Mouse (Mus musculus) forebrain, embryonic 10.5 days (tissue): ENCODE results near the gene Zdhhc5. TPM values are rescaled to one million over a fixed set of nuclear protein-coding genes. Genes with fewer than 3 reads are reported as not detected.

Source experiments
- DNase-seq: peaks from one replicate; pipeline ENCODE4 v3.0.0-alpha.2; 2017; ENCODE audit warnings: low spot score; ENCODE audit errors: extremely low spot score
- H3K27ac ChIP-seq: fragments of 300-500 bp; sonication (generic); 2 replicates; pipeline ENCODE4 v1.5.1; 2016; ENCODE audit warnings: mild to moderate bottlenecking
- H3K27me3 ChIP-seq: fragments of 300-500 bp; sonication (generic); 2 replicates; pipeline ENCODE4 v1.6.1; 2016; ENCODE audit warnings: mild to moderate bottlenecking; ENCODE audit not compliant: poor library complexity, severe bottlenecking
- H3K36me3 ChIP-seq: fragments of 300-500 bp; sonication (generic); replicated peaks from 2 replicates; pipeline ENCODE4 v1.6.1; 2016; ENCODE audit warnings: mild to moderate bottlenecking, moderate library complexity
- H3K4me1 ChIP-seq: fragments of 300-500 bp; sonication (generic); 2 replicates; pipeline ENCODE4 v1.6.1; 2016
- H3K4me3 ChIP-seq: fragments of 300-500 bp; sonication (generic); 2 replicates; pipeline ENCODE4 v1.5.1; 2016; ENCODE audit warnings: mild to moderate bottlenecking, moderate library complexity
- H3K9me3 ChIP-seq: fragments of 300-500 bp; sonication (generic); 2 replicates; pipeline ENCODE4 v1.6.1; 2016; ENCODE audit warnings: mild to moderate bottlenecking, moderate library complexity
- WGBS: fragments of 180-500 bp; shearing (Covaris S2); methylation state at CpG from one replicate; pipeline ENCODE4 v1.1.7; 2016; 5-methylcytosine and 5-hydroxymethylcytosine counted together
- polyA plus RNA-seq: library from polyadenylated mRNA; unstranded; fragments of >200 nt; fragmentation: Nextera tagmentation; extraction: Ambion mirVana; gene quantifications from 2 replicates; pipeline ENCODE4 v1.2.1, GENCODE M21; 2016

Zdhhc5 gene
- polyA plus RNA-seq, 1 experiment from 2014 or later: 29.5 TPM

DNA sequence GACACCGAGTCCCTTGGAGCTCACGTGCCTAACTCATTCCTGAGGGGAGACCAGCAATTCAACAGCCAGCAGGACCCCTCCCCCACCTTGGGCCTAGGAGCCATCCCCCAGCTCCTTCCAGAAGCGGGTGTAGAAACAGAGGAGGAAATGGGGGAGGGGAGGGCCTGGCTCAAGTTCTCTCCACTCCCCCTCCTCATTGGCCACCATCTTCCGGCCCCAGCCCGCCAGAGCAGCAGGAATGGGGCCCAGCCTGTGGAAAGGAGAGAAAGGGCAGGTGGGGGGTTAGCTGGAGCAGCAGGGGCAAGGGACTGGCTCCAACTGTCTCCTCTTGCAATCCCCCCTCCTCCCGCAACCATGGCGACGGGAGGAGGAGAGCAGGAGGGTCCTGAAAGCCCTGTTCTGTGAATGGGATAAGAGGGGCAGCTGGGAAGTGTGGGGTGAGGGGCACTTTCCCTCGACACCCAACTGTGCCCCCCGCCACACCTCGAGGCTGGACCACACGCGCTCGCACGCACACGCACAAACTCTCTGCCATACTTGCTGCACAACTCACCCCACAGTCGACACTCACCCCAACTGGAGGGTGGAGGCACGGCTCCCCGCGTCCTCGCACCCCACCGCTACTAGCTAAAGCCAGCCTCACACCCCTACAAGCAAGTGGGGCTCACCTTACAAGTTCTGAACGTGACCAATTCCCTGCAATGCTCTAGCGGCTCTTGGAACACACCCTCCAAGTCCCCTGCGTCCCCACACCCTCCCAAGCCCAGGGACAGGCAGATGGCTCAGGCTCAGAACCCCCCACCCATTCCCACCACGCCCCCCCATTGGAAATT, 27.7 kb upstream of the Zdhhc5 start:
- peak; percentile 97 for DNase-seq
- no peaks in the 10 kb centered on the region for H3K27me3 ChIP-seq
- under 1% methylated on average over 26 of the region's 26 CpGs for WGBS
- no peaks in the 10 kb centered on the region for H3K9me3 ChIP-seq
- H3K36me3 ChIP-seq: peaks cover 27% of the 10 kb centered on the region
- H3K4me3 ChIP-seq: peak overlapping the region; percentile 69
- H3K4me1 ChIP-seq: peaks cover 67% of the 10 kb centered on the region
- H3K27ac ChIP-seq: peak overlapping the region; percentile 99

DNA sequence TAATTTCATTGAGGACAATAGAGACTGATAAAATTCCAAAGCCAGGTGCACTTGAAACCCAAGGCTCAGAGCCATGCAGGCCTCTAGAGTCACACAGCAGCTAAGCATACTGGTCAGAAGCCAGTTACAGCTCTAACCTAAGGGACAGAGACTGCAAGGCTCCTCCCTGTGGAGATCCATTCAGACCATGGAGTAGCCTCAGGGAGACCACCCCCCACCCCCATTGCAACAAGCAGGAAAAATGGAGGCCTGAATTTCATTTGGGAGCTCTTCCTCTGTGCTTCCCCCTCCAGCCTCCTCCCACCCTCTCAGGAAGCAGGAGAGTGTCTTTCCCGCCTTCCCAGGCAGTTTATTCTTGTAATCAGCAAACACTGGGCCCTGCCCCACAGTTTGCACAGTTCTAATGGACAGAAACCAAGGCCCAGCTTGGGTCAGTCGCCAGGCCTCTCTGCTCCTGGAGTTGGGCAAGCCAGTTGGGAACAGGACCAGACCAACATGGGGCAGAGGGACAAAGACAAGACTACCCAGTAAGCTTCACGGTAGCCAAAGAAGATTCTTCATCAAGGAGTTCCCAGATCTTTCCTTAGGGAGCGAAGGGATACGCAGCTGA, 27.0 kb upstream of the Zdhhc5 start:
- H3K36me3 ChIP-seq: peaks cover 27% of the 10 kb centered on the region
- peak overlapping the region; percentile 69 for H3K4me3 ChIP-seq
- DNase-seq: no peak
- H3K27ac ChIP-seq: peak overlapping the region; percentile 99
- peaks cover 75% of the 10 kb centered on the region for H3K4me1 ChIP-seq
- H3K9me3 ChIP-seq: no peaks in the 10 kb centered on the region
- H3K27me3 ChIP-seq: no peaks in the 10 kb centered on the region
- under 1% methylated on average over 5 of the region's 5 CpGs for WGBS

DNA sequence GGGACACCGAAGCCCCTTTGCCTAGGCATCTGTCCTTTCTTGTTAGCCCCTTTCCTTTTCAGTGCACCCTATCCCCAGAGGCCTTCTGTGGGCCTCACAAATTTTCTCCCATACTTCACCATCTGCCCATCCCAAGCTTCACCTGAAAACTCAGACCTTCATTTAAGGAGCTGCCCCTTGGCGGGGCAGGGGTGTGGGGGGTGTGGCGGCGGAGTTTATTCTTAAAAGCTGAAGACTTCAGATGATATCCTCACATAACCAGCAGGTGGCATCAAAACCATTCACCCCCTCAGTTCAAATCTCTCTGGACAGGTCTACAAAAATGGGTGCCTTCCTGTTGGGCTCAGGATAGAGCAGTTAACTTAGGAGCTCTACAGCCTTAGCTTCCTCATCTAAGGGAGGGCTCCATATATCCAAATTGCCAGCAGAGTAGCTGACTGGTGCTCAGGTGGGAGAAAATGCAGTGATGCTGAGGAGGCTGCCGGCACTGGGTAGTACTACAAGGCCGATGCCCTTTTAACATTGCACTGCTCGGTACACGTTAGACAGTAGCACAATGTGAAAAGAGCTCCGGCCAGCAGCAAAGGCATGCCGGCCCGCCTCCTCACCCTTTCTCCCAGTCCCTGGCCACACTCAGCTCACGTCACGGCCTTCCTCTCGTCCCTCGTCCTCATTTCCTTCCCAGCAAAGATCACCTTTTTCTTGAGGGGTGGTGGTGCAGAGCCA, 25.8 kb upstream of the Zdhhc5 start:
- H3K27me3 ChIP-seq: no peaks in the 10 kb centered on the region
- 78% methylated on average over 15 of the region's 15 CpGs for WGBS
- H3K4me3 ChIP-seq: peak overlapping the region; percentile 69
- peaks cover 86% of the 10 kb centered on the region for H3K4me1 ChIP-seq
- peak overlapping the region; percentile 99 for H3K27ac ChIP-seq
- peak; percentile 31 for DNase-seq
- no peaks in the 10 kb centered on the region for H3K9me3 ChIP-seq
- peaks cover 27% of the 10 kb centered on the region for H3K36me3 ChIP-seq

GRCm38 (mm10) chr2:84738271-84738911, 23.4 kb upstream of the Zdhhc5 start:
- peaks cover 27% of the 10 kb centered on the region for H3K36me3 ChIP-seq
- no peaks in the 10 kb centered on the region for H3K27me3 ChIP-seq
- H3K4me1 ChIP-seq: peaks cover 93% of the 10 kb centered on the region
- H3K4me3 ChIP-seq: peak overlapping the region; percentile 69
- H3K27ac ChIP-seq: peak overlapping the region; percentile 99
- 3% methylated on average over 12 of the region's 12 CpGs for WGBS
- DNase-seq: peak; percentile 70
- H3K9me3 ChIP-seq: no peaks in the 10 kb centered on the region

- Histone ChIP-seq H3K4me3 (peak overlapping the region; percentile 69), H3K27me3 (no peaks in the 10 kb centered on the region), H3K27ac (peak overlapping the region; percentile 99), H3K9me3 (no peaks in the 10 kb centered on the region), H3K36me3 (peaks cover 27% of the 10 kb centered on the region), H3K4me1 (peaks cover 95% of the 10 kb centered on the region)
- WGBS: 4% methylated on average over 8 of the region's 8 CpGs
- DNase-seq: peak; percentile 67
Observed at GRCm38 (mm10) chr2:84737451-84737925, 22.5 kb upstream of the Zdhhc5 start.

DNA sequence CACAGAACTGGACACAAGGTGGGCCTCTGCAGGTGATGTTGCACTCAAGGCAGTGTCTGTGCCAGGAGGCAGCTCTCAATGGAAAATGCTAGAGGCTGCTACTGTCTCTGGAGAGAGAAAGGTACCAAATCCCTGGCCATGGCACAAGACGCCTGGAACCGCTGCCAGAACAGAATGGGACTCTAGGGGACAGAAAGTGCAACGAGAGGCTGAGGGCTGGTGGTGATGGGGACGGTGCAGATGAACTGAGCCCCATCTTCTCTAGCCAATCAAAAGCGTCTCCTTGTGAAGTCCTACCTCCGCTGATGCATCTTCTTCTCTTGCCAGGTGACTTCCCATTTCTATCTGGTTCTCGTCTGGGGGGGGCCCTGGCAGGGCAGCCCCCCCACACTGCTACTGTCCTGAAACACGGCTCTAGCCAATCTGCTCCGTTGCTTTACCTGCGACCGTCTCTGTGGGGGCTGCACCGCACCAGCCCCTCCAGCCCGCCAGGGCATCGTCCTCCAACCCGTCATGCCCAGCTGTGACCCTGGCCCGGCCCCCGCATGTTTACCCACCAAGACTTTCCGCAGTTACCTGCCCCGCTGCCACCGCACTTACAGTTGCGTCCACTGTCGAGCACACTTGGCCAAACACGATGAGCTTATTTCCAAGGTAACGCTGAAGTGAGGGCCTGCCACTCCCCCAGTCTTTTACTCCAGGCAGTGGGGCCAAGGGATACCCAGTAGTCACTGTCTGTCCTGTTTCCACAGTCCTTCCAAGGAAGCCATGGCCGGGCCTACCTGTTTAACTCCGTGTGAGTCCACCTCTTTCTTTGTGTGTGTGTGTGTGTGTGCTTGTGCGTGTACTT, 21.6 kb upstream of the Zdhhc5 start:
- peak; percentile 49 for DNase-seq
- Histone ChIP-seq H3K4me1 (peaks cover 86% of the 10 kb centered on the region), H3K36me3 (peaks cover 18% of the 10 kb centered on the region), H3K27me3 (no peaks in the 10 kb centered on the region), H3K27ac (peak overlapping the region; percentile 99), H3K9me3 (no peaks in the 10 kb centered on the region), H3K4me3 (peak overlapping the region; percentile 69)
- WGBS: 7% methylated on average over 27 of the region's 27 CpGs

- DNase-seq: peak; percentile 46
- 29% methylated on average over 7 of the region's 7 CpGs for WGBS
- no peaks in the 10 kb centered on the region for H3K27me3 ChIP-seq
- peak overlapping the region; percentile 99 for H3K27ac ChIP-seq
- H3K9me3 ChIP-seq: no peaks in the 10 kb centered on the region
- peaks cover 75% of the 10 kb centered on the region for H3K4me1 ChIP-seq
- H3K4me3 ChIP-seq: peak overlapping the region; percentile 69
- peaks cover 7% of the 10 kb centered on the region for H3K36me3 ChIP-seq
Observed at GRCm38 (mm10) chr2:84735346-84735920, 20.5 kb upstream of the Zdhhc5 start.

DNA sequence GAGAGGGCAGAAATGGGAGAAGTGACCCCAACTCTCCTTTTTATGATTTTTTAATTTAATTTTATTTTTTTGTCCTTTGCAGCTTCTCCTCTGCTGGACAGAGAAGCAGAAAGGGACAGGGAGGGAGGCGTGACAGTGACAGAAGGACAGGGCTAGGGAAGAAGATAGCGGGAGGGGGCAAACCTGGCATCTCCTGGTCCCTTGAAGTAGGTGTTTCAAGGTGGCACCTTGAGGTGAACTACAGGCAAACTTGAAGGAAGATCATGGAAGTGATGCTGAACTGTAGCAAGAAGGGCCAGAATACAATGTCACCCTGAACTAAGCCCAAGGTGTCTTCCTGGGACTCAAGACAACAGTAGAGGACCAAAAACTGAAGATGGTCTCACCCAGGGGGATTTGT, 19.9 kb upstream of the Zdhhc5 start:
- Histone ChIP-seq H3K4me1 (peaks cover 70% of the 10 kb centered on the region), H3K27ac (peak overlapping the region; percentile 99), H3K27me3 (no peaks in the 10 kb centered on the region), H3K9me3 (no peaks in the 10 kb centered on the region), H3K4me3 (peak overlapping the region; percentile 69), H3K36me3 (peaks cover 2% of the 10 kb centered on the region)
- no peak for DNase-seq
- 6% methylated on average over 2 of the region's 2 CpGs for WGBS

- Histone ChIP-seq H3K27me3 (no peaks in the 10 kb centered on the region), H3K36me3 (no peaks in the 10 kb centered on the region), H3K9me3 (no peaks in the 10 kb centered on the region), H3K4me1 (peaks cover 64% of the 10 kb centered on the region), H3K27ac (peak overlapping the region; percentile 99), H3K4me3 (peak overlapping the region; percentile 69)
- DNase-seq: peak; percentile 65
- WGBS: under 1% methylated on average over 11 of the region's 11 CpGs
Observed at GRCm38 (mm10) chr2:84734351-84734864, 19.4 kb upstream of the Zdhhc5 start.

DNA sequence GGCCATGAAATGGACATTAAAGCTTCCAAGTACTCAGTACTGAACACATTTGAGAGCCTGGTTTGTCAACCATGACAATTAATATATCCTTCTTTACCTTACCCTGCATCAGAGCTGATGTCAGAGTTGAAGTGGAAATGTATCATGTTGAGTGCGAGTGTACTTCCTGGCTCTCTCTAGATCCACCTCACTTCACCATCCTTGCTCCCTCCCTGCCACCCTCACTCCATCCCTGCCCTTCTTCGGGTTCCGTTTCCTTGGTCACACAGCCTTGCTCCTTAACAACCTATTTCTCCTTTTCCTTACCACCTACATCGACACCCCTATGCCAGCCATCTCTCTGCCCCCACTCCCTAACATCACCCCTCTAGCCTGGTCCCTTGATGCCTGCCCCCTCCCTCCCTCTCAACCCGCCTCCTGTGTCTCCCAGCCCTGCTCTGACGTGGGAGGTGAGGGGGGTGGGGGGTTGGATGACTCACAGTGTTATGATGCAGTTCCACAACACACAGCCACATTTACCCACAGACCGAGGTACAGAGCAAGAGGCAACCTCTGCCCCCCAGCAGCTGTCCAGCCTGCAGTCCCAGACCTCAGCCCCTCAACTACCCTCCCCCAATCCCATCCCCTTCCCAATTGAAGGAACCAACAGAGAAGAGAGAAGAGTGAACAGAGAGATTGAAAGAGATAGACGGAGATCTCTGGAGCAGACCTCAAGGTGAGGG, 18.8 kb upstream of the Zdhhc5 start, which contains the start of gene Ypel4:
Ypel4 (plus strand) TSS at position 480 of the 722 bp plus-strand sequence.
- Histone ChIP-seq H3K27me3 (no peaks in the 10 kb centered on the region), H3K36me3 (no peaks in the 10 kb centered on the region), H3K4me3 (peak within 1 kb of the TSS; percentile 69), H3K9me3 (no peaks in the 10 kb centered on the region), H3K4me1 (peaks cover 58% of the 10 kb centered on the region), H3K27ac (peak within 1 kb of the TSS; percentile 99)
- peak; percentile 64 for DNase-seq
- WGBS: 4% methylated on average over 8 of the region's 8 CpGs

- H3K9me3 ChIP-seq: no peaks in the 10 kb centered on the region
- 76% methylated on average over 1 of the region's 1 CpGs for WGBS
- no peak for DNase-seq
- H3K36me3 ChIP-seq: no peaks in the 10 kb centered on the region
- no peak overlapping the region for H3K4me3 ChIP-seq
- peaks cover 51% of the 10 kb centered on the region for H3K4me1 ChIP-seq
- H3K27me3 ChIP-seq: no peaks in the 10 kb centered on the region
- no peak overlapping the region for H3K27ac ChIP-seq
Observed at GRCm38 (mm10) chr2:84732394-84732793, 17.4 kb upstream of the Zdhhc5 start.
